Mouse (Mus musculus): ENCODE data around the gene Eid2.

GRCm38 (mm10) chr7:28277237-28277614 is 9.5 kb downstream of the Eid2 start:
- TF ChIP-seq UBTF (IDR thresholded peaks at IDR 0.05; ENCODE audit: low read depth, low read length) (no peak), ETS1 (conservative IDR thresholded peaks at IDR 0.05; ENCODE audit: low read depth, low read length) (no peak), EP300 (IDR thresholded peaks at IDR 0.05; ENCODE audit: low read length) (no peak), CTCF (conservative IDR thresholded peaks at IDR 0.05 in 1 of 2, IDR thresholded peaks at IDR 0.05 in 1 of 2; ENCODE audit: low read depth in 2 of 2, low read length in 2 of 2) (no peak), CHD2 (IDR thresholded peaks at IDR 0.05; ENCODE audit: low read length) (no peak)

Measured in CH12.LX (cell line).